Mouse (Mus musculus) testis, adult 2 months (tissue): Measurements from ENCODE around the gene Olfr957. TPM values are rescaled to one million over a fixed set of nuclear protein-coding genes. Genes with fewer than 3 reads are reported as not detected.

Experiments
- H3K27ac ChIP-seq: fragments of 200-500 bp; 2 replicates; pipeline ENCODE4 v1.5.1; 2012; ENCODE audit warnings: low read depth, low read length; ENCODE audit not compliant: control insufficient read depth, insufficient read depth
- H3K27me3 ChIP-seq: fragments of 200-500 bp; 2 replicates; pipeline ENCODE4 v1.6.1; 2012; ENCODE audit warnings: mild to moderate bottlenecking, low read length, moderate library complexity; ENCODE audit not compliant: control insufficient read depth, insufficient read depth
- H3K36me3 ChIP-seq: fragments of 200-500 bp; 2 replicates; pipeline ENCODE4 v1.6.1; 2012; ENCODE audit warnings: mild to moderate bottlenecking, low read length; ENCODE audit not compliant: control insufficient read depth, insufficient read depth
- H3K4me1 ChIP-seq: fragments of 200-500 bp; 2 replicates; pipeline ENCODE4 v1.6.1; 2012; ENCODE audit warnings: low read length; ENCODE audit not compliant: control insufficient read depth, insufficient read depth
- H3K4me3 ChIP-seq: fragments of 200-500 bp; 2 replicates; pipeline ENCODE4 v1.5.1; 2012; ENCODE audit warnings: low read depth, mild to moderate bottlenecking, low read length, moderate library complexity, mixed read lengths; ENCODE audit not compliant: control insufficient read depth
- CTCF ChIP-seq: fragments of 200-500 bp; IDR thresholded peaks from 2 replicates; pipeline ENCODE4 v1.5.1; 2012; ENCODE audit warnings: low read depth, mild to moderate bottlenecking, inconsistent platforms, low read length, moderate library complexity; ENCODE audit not compliant: control insufficient read depth, insufficient read depth, insufficient replicate concordance
- POLR2A ChIP-seq: fragments of 200-500 bp; IDR thresholded peaks from 2 replicates; pipeline ENCODE4 v1.6.1; 2012; ENCODE audit warnings: low read depth, mild to moderate bottlenecking, inconsistent platforms, low read length, moderate library complexity; ENCODE audit not compliant: control insufficient read depth
- polyA plus RNA-seq: library from polyadenylated mRNA; depleted of rRNA; stranded (reverse); fragments of >200 nt; gene quantifications from 2 replicates; pipeline ENCODE4 v1.2.3, GENCODE M21; 2012; rRNA removed

The Olfr957 gene
- not detected in 2 replicates for polyA plus RNA-seq

DNA sequence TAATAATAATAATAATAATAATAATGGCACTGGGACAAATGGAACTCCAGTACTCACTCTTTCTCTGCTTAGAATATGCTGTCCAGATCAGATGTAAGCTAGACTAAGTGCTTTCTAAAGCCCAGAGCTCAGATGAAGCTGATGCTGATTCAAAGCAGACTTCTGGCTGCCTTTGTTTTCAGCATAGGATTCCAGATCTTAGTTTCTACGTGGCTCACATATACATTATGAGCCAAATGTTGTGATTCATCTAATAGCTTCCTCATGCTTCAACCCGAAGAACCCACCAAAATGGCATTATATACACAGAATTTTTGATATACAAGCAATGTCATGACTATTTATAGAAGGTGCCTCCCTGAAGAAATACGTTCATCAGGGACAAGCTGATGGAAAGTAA is at the start of gene Olfr957:
Gene Olfr957 (minus strand): TSS at position 279 of the 400 bp plus-strand sequence.
- Histone ChIP-seq H3K36me3 (no peaks in the 10 kb centered on the region), H3K4me3 (no peak within 1 kb of the TSS), H3K27ac (no peak within 1 kb of the TSS), H3K27me3 (no peaks in the 10 kb centered on the region), H3K4me1 (no peaks in the 10 kb centered on the region)
- TF ChIP-seq POLR2A (no peak), CTCF (no peak)

DNA sequence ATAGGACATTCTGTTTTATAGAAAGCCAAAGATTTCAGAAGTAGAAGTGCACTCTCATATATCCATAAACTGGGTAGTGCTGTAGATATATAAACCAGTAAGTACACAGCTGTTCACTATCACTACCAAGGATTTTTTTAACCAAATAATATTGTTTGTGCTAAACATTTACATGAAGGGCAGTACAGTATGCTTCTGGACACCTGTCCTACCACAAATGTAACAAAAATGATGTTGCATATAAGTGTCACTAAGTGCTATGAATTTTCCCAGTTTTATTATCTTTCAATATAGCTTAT is 42.7 kb upstream of the Olfr957 start:
- TF ChIP-seq CTCF (no peak), POLR2A (no peak)
- Histone ChIP-seq H3K4me3 (no peak overlapping the region), H3K36me3 (no peaks in the 10 kb centered on the region), H3K27me3 (no peaks in the 10 kb centered on the region), H3K27ac (no peak overlapping the region), H3K4me1 (no peaks in the 10 kb centered on the region)

DNA sequence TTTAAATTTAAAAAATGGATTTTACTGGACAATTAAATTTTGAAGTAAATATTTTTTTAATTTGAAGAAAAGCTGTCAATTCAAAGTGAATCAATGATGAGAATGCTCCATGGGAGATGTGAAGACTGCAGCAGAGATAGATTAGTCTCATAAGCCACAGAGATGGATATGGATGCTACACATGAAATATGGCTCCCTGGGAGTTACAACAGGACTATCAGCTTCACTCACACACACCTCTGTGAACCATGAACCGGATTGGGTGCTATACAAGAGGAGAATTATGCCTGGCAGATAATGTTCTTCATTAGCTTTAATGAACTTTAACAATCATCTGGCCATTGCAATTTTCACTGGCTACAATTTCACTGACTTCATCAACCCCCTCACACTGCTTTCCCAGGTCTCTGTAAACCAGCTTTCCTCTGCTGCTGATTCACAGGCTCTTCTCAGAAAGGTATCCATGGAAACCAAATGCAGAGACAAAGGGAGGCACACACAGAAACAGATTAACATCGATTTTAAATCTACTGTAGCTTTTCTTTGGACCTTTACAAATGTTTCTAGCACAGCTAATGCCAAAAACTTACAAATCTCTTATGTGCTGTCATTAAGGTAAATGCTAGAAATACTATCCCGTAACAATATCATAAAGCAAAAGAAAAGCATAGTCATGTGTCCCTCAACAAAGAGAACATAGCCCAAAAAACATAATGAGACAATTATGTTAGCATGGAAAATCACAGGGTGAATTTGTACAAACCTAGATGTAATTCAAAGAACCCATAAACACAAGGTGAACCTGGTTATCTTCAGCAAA is 42.1 kb upstream of the Olfr957 start:
- no peak overlapping the region for H3K4me3 ChIP-seq
- no peaks in the 10 kb centered on the region for H3K4me1 ChIP-seq
- no peaks in the 10 kb centered on the region for H3K27me3 ChIP-seq
- no peak overlapping the region for H3K27ac ChIP-seq
- H3K36me3 ChIP-seq: no peaks in the 10 kb centered on the region
- TF ChIP-seq CTCF (no peak), POLR2A (no peak)

DNA sequence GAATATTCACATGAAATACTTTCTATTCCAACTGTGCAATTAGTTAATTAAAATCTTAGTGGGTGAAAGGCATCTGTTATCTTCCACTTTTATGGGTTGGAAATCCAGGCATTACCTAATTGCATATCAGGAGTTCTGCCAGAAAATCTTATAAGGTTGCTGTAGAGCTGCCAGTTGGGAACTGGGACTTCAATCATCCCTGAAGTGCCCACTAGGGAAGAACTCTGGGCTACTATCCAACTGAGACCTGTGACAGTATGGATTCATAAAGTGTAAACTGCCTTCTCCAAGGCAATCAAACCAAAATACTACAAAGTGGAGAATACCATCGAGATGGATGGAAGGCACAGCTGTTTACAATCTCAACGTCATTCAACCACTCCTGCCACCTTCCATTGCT is 38.3 kb upstream of the Olfr957 start, which contains the start of gene Olfr958:
Gene Olfr958 (minus strand): TSS at position 109 of the 400 bp plus-strand sequence.
- H3K4me3 ChIP-seq: no peak within 1 kb of the TSS
- no peaks in the 10 kb centered on the region for H3K4me1 ChIP-seq
- H3K36me3 ChIP-seq: no peaks in the 10 kb centered on the region
- TF ChIP-seq CTCF: no peak
- TF ChIP-seq POLR2A: no peak
- H3K27ac ChIP-seq: no peak within 1 kb of the TSS
- H3K27me3 ChIP-seq: no peaks in the 10 kb centered on the region

DNA sequence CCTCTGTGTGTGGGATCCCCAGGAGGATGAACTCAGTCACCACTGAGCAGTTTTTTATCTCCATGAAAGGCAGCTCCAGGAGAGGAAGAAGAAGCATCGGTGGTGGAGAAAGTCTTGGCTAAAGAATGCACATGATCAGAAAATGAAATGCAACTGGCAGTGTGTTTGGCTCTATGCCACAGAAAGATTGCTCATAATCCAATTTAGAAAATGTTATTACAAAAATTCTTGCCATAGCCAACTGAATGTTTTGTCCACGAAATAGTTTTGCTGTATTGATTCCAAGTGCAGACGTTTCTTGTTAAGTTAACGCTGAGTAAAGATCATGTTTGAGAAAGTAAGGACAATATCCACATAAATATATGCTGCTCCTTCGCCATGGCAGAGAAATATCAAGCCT is 35.2 kb upstream of the Olfr957 start:
- H3K4me1 ChIP-seq: no peaks in the 10 kb centered on the region
- H3K4me3 ChIP-seq: no peak overlapping the region
- no peak for TF ChIP-seq POLR2A
- TF ChIP-seq CTCF: no peak
- H3K27me3 ChIP-seq: no peaks in the 10 kb centered on the region
- no peaks in the 10 kb centered on the region for H3K36me3 ChIP-seq
- no peak overlapping the region for H3K27ac ChIP-seq

DNA sequence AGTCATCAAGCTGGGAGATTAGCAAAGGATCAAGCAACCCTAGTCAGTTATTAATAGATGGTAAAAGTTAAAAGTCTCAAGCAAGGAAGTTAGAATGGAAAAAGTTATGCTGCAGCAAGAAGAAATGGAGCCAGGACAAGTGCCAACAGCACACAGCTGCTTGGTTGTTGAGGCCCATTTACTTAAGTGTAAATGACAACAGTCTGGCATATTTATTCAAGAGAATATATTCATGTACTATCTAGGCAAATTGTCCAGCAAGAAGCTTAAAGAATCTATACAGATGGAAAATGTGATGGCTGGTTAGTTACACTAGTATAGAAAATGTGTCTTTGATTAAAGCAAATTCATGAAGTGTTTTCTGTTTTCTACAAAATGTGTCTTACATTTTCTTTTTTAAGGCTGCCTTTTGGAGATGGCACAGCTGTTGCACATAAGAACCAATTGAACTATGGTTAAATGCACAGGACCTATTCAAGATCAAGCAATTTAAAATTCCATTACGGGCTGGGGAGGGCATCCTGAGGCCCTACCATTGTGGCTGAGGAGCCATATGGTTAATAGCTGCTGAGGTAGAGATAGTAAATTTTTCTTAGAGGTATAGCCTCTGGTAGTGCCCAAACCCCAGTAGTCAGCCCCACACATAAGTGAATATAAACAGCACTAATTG is 8.1 kb upstream of the Olfr957 start:
- no peaks in the 10 kb centered on the region for H3K27me3 ChIP-seq
- no peaks in the 10 kb centered on the region for H3K36me3 ChIP-seq
- TF ChIP-seq POLR2A (no peak), CTCF (no peak)
- no peak overlapping the region for H3K27ac ChIP-seq
- H3K4me1 ChIP-seq: no peaks in the 10 kb centered on the region
- no peak overlapping the region for H3K4me3 ChIP-seq

DNA sequence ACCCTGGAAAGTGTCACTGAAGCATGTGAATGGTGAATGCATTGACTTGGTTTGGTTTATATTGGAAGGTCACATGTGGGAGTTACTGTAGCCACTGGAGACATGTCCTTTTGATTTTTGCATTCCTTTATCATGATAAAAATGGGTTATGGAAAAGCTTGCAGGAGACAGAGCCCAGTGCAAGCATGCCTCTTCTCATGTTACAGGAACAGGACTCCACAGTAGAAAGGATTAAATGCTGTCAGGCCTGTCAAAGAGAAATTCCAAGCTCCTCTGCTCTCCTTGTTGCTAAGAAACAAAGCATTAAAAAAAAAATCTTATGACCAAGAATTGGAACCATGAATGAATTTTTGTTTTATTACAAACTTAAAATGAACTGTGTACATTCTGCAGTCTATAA is 3.0 kb upstream of the Olfr957 start:
- Histone ChIP-seq H3K27me3 (no peaks in the 10 kb centered on the region), H3K36me3 (no peaks in the 10 kb centered on the region), H3K27ac (no peak overlapping the region), H3K4me3 (no peak overlapping the region), H3K4me1 (no peaks in the 10 kb centered on the region)
- TF ChIP-seq POLR2A: no peak
- TF ChIP-seq CTCF: no peak
